Mouse (Mus musculus) cerebellum, adult 2 months (tissue): ENCODE data around the gene Bach1. TPM values are rescaled to one million over a fixed set of nuclear protein-coding genes. Genes with fewer than 3 reads are reported as not detected.

ENCODE experiments used
- DNase-seq, 2 experiments: peaks; one replicate each; pipeline ENCODE4 v3.0.0; 2021
- H3K27ac ChIP-seq: fragments of 200-500 bp; 2 replicates; pipeline ENCODE4 v1.5.1; 2012; ENCODE audit warnings: low read length, control low read depth, inconsistent platforms; ENCODE audit not compliant: insufficient read depth
- H3K27me3 ChIP-seq: fragments of 200-500 bp; 2 replicates; pipeline ENCODE4 v1.6.1; 2012; ENCODE audit warnings: inconsistent platforms, mild to moderate bottlenecking, low read length, moderate library complexity; ENCODE audit not compliant: control insufficient read depth, insufficient read depth
- H3K4me1 ChIP-seq: fragments of 200-500 bp; 2 replicates; pipeline ENCODE4 v1.6.1; 2011; ENCODE audit warnings: low read length; ENCODE audit not compliant: control insufficient read depth, insufficient read depth
- H3K4me3 ChIP-seq: fragments of 200-500 bp; replicated peaks from 2 replicates; pipeline ENCODE3; 2011; ENCODE audit warnings: mild to moderate bottlenecking, low read depth, low read length, control low read depth; ENCODE audit not compliant: insufficient read depth
- CTCF ChIP-seq: fragments of 200-500 bp; IDR thresholded peaks from 2 replicates; pipeline ENCODE4 v1.5.1; 2011; ENCODE audit warnings: low read depth, mild to moderate bottlenecking, control low read depth, low read length, moderate library complexity, borderline replicate concordance; ENCODE audit not compliant: insufficient read depth
- POLR2A ChIP-seq: fragments of 200-500 bp; IDR thresholded peaks from 2 replicates; pipeline ENCODE4 v1.6.1; 2011; ENCODE audit warnings: low read length, control low read depth, borderline replicate concordance; ENCODE audit not compliant: insufficient read depth
- WGBS: fragments of 180-500 bp; shearing (Covaris S2); methylation state at CpG from one replicate; pipeline ENCODE4 v1.1.7; 2018; 5-methylcytosine and 5-hydroxymethylcytosine counted together
- polyA plus RNA-seq: library from polyadenylated mRNA; depleted of rRNA; stranded (reverse); fragments of >200 nt; gene quantifications from 2 replicates; pipeline ENCODE4 v1.2.3, GENCODE M21; 2012

Gene Bach1
- polyA plus RNA-seq, 1 experiment, result 8.5 TPM

GRCm38 (mm10) chr16:87725241-87725640 is 26.5 kb downstream of the Bach1 start:
- H3K27ac ChIP-seq, result no peak overlapping the region
- DNase-seq, result no peak
- H3K4me1 ChIP-seq, result peaks cover 11% of the 10 kb centered on the region; the same call in 1 of the 2 replicates
- WGBS, result 91% methylated on average over 5 of the region's 5 CpGs
- H3K27me3 ChIP-seq, result no peaks in the 10 kb centered on the region
- no peak for TF ChIP-seq POLR2A
- no peak for TF ChIP-seq CTCF
- no peak overlapping the region for H3K4me3 ChIP-seq

GRCm38 (mm10) chr16:87725963-87726362 is 27.2 kb downstream of the Bach1 start:
- Histone ChIP-seq H3K4me1 (peaks cover 11% of the 10 kb centered on the region; the same call in 1 of the 2 replicates), H3K27ac (no peak overlapping the region), H3K4me3 (no peak overlapping the region), H3K27me3 (no peaks in the 10 kb centered on the region)
- DNase-seq, result peak in 1 of 2 experiments; percentile 23
- 41% methylated on average over 21 of the region's 21 CpGs for WGBS
- TF ChIP-seq POLR2A (no peak), CTCF (no peak)

- no peaks in the 10 kb centered on the region for H3K27me3 ChIP-seq
- no peak overlapping the region for H3K4me3 ChIP-seq
- no peak for DNase-seq
- 94% methylated on average over 6 of the region's 6 CpGs for WGBS
- TF ChIP-seq POLR2A (no peak), CTCF (no peak)
- peaks cover 11% of the 10 kb centered on the region; the same call in 1 of the 2 replicates for H3K4me1 ChIP-seq
- H3K27ac ChIP-seq, result no peak overlapping the region
These were observed 27.6 kb downstream of the Bach1 start for GRCm38 (mm10) chr16:87726369-87726768.

- DNase-seq, result no peak
- TF ChIP-seq POLR2A (no peak), CTCF (no peak)
- H3K4me1 ChIP-seq, result peaks cover 11% of the 10 kb centered on the region; the same call in 1 of the 2 replicates
- H3K4me3 ChIP-seq, result no peak overlapping the region
- H3K27ac ChIP-seq, result no peak overlapping the region
- H3K27me3 ChIP-seq, result no peaks in the 10 kb centered on the region
- WGBS, result 32% methylated on average over 9 of the region's 9 CpGs
These were observed 28.5 kb downstream of the Bach1 start for GRCm38 (mm10) chr16:87727250-87727649.

GRCm38 (mm10) chr16:87727918-87728317 is 29.2 kb downstream of the Bach1 start:
- Histone ChIP-seq H3K27me3 (no peaks in the 10 kb centered on the region), H3K4me3 (no peak overlapping the region), H3K27ac (no peak overlapping the region), H3K4me1 (peaks cover 11% of the 10 kb centered on the region; the same call in 1 of the 2 replicates)
- 86% methylated on average over 14 of the region's 14 CpGs for WGBS
- DNase-seq, result no peak
- TF ChIP-seq CTCF (no peak), POLR2A (no peak)

GRCm38 (mm10) chr16:87728703-87729102 is 30.0 kb downstream of the Bach1 start:
- Histone ChIP-seq H3K4me1 (peaks cover 11% of the 10 kb centered on the region; the same call in 1 of the 2 replicates), H3K27ac (no peak overlapping the region), H3K27me3 (no peaks in the 10 kb centered on the region), H3K4me3 (no peak overlapping the region)
- 92% methylated on average over 8 of the region's 8 CpGs for WGBS
- TF ChIP-seq POLR2A (no peak), CTCF (no peak)
- no peak for DNase-seq

GRCm38 (mm10) chr16:87729469-87729868 is 30.7 kb downstream of the Bach1 start:
- Histone ChIP-seq H3K27ac (no peak overlapping the region), H3K4me1 (peaks cover 11% of the 10 kb centered on the region; the same call in 1 of the 2 replicates), H3K4me3 (no peak overlapping the region), H3K27me3 (no peaks in the 10 kb centered on the region)
- WGBS, result 55% methylated on average over 20 of the region's 20 CpGs
- DNase-seq, result no peak
- TF ChIP-seq POLR2A (no peak), CTCF (no peak)

- DNase-seq, result no peak
- 94% methylated on average over 4 of the region's 4 CpGs for WGBS
- TF ChIP-seq CTCF, result no peak
- TF ChIP-seq POLR2A, result no peak
- no peak overlapping the region for H3K27ac ChIP-seq
- no peak overlapping the region for H3K4me3 ChIP-seq
- no peaks in the 10 kb centered on the region for H3K4me1 ChIP-seq
- H3K27me3 ChIP-seq, result no peaks in the 10 kb centered on the region
These were observed 36.2 kb downstream of the Bach1 start for GRCm38 (mm10) chr16:87734868-87735381.
